Mouse (Mus musculus): ENCODE results near the gene Ssty1. TPM values are rescaled to one million over a fixed set of nuclear protein-coding genes. Genes with fewer than 3 reads are reported as not detected.
"Not testable (repeated sequence)": the region's sequence is repeated elsewhere in the genome, so short reads cannot be mapped to it uniquely, and the experiment has no call there.

Ssty1 gene
- total RNA-seq (2015; ENCODE audit: low replicate concordance) (not detected in 2 replicates), total RNA-seq (2017; ENCODE audit: low replicate concordance) (not detected in 2 replicates)

DNA sequence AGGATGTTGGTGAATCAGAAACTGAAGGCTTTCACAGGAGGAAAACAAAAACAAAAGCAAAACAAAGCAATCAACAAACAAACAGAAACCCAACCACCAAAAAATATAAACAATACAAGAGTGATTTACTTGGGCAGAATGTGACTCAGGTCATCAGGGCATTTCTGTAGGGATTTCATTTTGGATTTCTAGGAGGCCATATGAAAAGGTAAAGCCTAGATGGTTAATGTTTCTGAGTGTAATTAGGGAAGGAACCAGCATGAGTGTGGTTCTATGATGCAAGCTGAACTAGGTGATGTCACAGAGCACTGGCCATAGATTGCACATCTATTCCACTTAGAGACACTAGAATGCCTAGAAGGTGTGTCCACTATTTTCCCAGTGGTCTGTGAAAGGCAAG, at the start of gene Ssty1:
Gene Ssty1, plus strand, starts transcription at position 301 of the 400 bp plus-strand sequence.
- not testable (repeated sequence) for ATAC-seq (replicated peaks; ENCODE audit: low FRiP score, poor library complexity, severe bottlenecking)

DNA sequence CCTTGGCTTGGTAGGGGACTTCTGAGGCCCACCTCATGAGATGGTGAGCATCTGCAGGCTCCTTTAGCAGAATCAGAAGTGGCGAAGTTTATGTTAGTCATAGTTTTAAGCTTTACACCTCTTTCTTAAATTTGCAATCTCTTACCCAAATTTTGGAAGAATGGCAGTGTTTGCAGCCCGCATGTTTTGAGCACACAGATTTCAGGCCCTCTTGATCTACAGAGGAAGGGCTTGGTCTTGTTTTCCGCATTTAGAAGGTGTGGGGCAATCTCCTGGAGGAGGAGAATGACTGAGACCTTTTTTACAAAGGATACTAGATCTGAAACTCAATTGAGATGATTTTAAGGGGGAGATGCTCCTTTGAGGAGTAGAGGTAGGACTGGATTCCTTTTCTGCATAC, 27.2 kb upstream of the Ssty1 start, which contains the start of gene Gm21764:
Gene Gm21764, minus strand, starts transcription at position 101 of the 400 bp plus-strand sequence.
- not testable (repeated sequence) for ATAC-seq (replicated peaks; ENCODE audit: low FRiP score, poor library complexity, severe bottlenecking)

Other genes starting within 250 kb of the Ssty1 start
- gene Gm21904, start 242.8 kb upstream of the Ssty1 start, total RNA-seq (2015; ENCODE audit: low replicate concordance), result not detected in 2 replicates
- gene Gm21904, start 242.8 kb upstream of the Ssty1 start, total RNA-seq (2017; ENCODE audit: low replicate concordance), result not detected in 2 replicates
- not detected in 2 replicates for gene Gm20772, start 214.4 kb upstream of the Ssty1 start, total RNA-seq (2015; ENCODE audit: low replicate concordance)
- not detected in 2 replicates for gene Gm20772, start 214.4 kb upstream of the Ssty1 start, total RNA-seq (2017; ENCODE audit: low replicate concordance)
- not detected in 2 replicates for gene Gm20831, start 214.4 kb upstream of the Ssty1 start, total RNA-seq (2015; ENCODE audit: low replicate concordance)
- gene Gm20831, start 214.4 kb upstream of the Ssty1 start, total RNA-seq (2017; ENCODE audit: low replicate concordance), result not detected in 2 replicates
- gene Srsy, start 151.8 kb upstream of the Ssty1 start, total RNA-seq (2015; ENCODE audit: low replicate concordance), result not detected in 2 replicates
- gene Srsy, start 151.8 kb upstream of the Ssty1 start, total RNA-seq (2017; ENCODE audit: low replicate concordance), result not detected in 2 replicates
- not detected in 2 replicates for gene Gm21764, start 27.3 kb upstream of the Ssty1 start, total RNA-seq (2015; ENCODE audit: low replicate concordance)
- gene Gm21764, start 27.3 kb upstream of the Ssty1 start, total RNA-seq (2017; ENCODE audit: low replicate concordance), result not detected in 2 replicates

Data from erythroblast, adult 5-6 weeks (primary cell).